Mouse (Mus musculus) gastrocnemius, adult 2 months (tissue): ENCODE data around the gene Rnaset2a. TPM values are rescaled to one million over a fixed set of nuclear protein-coding genes. Genes with fewer than 3 reads are reported as not detected.
"Not testable (repeated sequence)": the region's sequence is repeated elsewhere in the genome, so short reads cannot be mapped to it uniquely, and the experiment has no call there.

Source experiments
- DNase-seq: peaks from one replicate; pipeline ENCODE4 v3.0.0; 2022
- H3K27ac ChIP-seq: fragments of 200-600 bp; 2 replicates; pipeline ENCODE4 v1.8.1; 2022; ENCODE audit warnings: mild to moderate bottlenecking
- H3K4me3 ChIP-seq: fragments of 200-600 bp; 2 replicates; pipeline ENCODE4 v1.8.1; 2022; ENCODE audit warnings: mild to moderate bottlenecking, moderate library complexity
- intact Hi-C: fragments of 180-260 bp; cut with DNase I; formaldehyde crosslinking; loops from one replicate; pipeline ENCODE4 v1.15.1; 2025
- total RNA-seq, 2 experiments: library from RNA; stranded (reverse); gene quantifications; 2 replicates each; pipeline ENCODE4 v1.2.3; 2021

The Rnaset2a gene
- total RNA-seq, 2 experiments from 2014 or later, result 14.1 to 16.9 TPM

DNA sequence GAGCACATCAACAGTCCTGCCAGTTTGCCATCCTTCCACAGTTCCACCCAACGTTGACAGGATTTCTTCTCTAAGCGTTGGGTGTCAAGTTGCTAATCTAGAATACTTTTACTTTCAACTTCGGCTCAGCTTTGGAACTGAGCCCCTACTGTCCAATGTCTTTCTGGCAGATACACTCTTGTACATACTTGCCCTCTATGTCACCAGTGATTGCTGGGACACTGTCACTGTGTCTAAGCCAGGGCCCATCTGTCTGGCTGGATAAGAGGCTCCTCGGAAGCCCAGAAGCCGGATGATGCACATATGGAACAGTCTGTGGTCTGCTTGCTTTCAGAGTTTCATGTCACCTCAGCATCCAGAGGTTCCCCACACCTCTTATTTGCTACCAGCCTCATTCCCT lies 51.7 kb downstream of the Rnaset2a start:
- H3K27ac ChIP-seq, intact Hi-C loops, H3K4me3 ChIP-seq, DNase-seq: not testable (repeated sequence)

DNA sequence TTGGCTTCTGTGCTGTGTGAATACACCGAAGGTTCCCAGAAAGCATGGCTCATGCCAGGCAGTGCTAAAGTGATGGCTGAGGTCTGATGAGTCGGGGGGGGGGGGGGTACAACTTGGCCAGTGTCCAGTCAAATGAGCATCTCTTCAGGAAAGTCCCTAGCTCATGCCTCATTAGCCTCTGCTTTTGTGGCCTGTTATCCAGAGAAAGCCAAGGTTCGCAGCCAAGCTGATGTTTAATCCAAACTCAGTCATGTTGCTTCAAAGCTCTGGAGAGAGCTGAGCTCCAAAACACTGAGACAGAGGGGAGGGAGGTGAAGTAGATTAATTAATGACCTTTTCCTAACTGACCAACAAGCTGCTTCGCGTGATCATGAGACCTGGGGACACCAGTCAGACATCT lies 52.2 kb downstream of the Rnaset2a start:
- H3K27ac ChIP-seq, DNase-seq, H3K4me3 ChIP-seq, intact Hi-C loops: not testable (repeated sequence)

DNA sequence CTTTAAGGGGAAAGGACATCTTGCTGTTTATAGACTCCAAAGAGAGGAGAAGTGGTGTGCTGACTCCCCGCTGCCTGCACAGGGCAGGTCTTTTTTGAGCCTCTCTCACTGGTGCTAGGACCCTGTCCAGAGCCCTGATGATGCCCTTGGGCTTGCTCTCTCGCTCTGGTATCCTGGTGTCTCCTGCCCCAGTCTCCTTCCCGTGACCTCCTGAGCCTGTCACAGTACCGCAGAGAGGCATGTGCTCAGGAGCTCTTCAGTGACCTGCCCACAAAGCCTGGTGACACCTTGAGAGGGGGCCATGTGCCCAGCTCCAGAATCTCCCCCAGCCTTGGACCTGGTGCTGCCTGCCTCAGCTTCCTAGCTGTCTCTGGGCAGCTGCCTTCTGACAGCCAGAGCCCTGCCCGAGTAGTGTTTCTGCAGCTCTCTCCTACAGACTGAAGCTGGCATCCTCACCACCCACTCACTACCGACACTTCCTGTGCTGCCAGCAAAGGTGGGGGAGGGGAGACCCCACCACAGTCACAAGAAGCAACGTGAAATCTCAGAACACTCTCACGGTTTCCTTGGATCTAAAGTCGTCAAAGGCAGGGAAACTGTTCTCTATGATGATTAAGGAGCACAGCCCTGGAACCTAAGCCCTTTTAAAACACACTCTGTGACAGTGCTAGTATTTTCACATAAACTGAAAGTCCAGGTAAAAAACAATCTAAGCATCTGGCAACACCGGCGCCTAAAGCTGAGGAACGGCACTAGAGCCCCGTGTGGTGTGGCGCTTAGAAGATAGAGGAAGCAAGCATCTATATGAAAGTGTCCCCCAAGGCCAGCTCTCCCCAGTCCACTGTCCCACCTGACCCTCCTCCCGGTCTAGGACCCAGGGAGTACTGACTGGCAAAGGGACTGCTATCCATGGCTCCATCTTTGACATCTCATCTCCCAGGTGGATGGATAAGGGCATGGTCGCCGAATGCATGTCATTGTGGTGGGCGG lies 55.1 kb downstream of the Rnaset2a start:
- DNase-seq, H3K27ac ChIP-seq, intact Hi-C loops, H3K4me3 ChIP-seq: not testable (repeated sequence)

DNA sequence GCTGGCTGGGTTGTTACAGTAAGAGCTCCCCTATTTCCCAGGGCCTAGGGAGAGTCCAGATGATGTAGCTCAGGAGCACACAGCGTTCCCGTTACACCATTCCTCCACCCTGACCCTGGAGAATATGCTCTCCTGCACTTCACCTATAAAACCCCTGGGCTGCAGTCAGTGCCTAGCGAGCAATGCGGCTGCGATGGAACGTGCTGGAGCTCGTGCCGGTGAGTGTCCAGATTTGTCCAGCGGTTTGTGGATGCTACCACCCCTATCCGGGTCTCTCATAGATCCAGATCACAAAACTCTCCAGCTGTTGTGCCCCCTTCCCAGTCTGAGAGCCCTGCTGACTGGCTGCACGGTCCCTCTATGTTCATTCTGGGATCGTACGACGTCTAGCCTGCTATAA lies 56.6 kb downstream of the Rnaset2a start:
- H3K4me3 ChIP-seq, intact Hi-C loops, H3K27ac ChIP-seq, DNase-seq: not testable (repeated sequence)

DNA sequence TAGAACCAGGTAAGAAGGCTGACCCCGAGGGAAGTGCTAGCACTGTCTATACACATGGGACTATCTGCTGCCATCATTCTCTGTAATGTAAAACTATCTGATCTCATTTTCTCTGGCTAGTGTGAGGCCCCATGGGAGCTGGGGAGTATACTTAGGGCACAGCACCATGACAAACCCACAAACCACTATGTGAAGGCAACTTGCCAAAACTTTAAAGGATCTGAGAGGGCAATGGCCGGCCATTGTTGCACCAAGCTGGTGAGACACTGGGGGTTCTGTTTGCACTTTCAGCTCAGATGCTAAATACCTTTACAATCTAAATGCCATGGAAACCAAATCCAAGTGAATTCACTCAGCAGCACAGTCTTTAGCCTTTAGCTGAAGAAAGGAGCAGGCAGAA lies 78.0 kb downstream of the Rnaset2a start:
- H3K27ac ChIP-seq, intact Hi-C loops, H3K4me3 ChIP-seq, DNase-seq: not testable (repeated sequence)

Other genes starting within 250 kb of the Rnaset2a start
- 1 to 10 TPM; 2.3 to 2.4 TPM for gene Tagap, start 222.1 kb downstream of the Rnaset2a start, total RNA-seq
- 10 to 100 TPM; 22.1 to 23.7 TPM for gene Rsph3a, start 202.5 kb downstream of the Rnaset2a start, total RNA-seq
- under 1 TPM in 1 of 2 experiments, not detected in 1; 0.38 TPM for gene Gm49673, start 309 bp downstream of the Rnaset2a start, total RNA-seq
- 10 to 100 TPM; 17.3 to 22.9 TPM for gene Fgfr1op, start 17.4 kb upstream of the Rnaset2a start, total RNA-seq
- gene Ccr6, start 87.9 kb upstream of the Rnaset2a start, total RNA-seq, result not detected
- 100 to 1,000 TPM; 440 to 533 TPM for gene Mpc1, start 134.8 kb upstream of the Rnaset2a start, total RNA-seq
- 1 to 10 TPM; 4.9 to 9.6 TPM for gene Sft2d1, start 163.0 kb upstream of the Rnaset2a start, total RNA-seq
- under 1 TPM; 0.08 TPM for gene Prr18, start 189.4 kb upstream of the Rnaset2a start, total RNA-seq
- not detected for gene T2, start 207.9 kb upstream of the Rnaset2a start, total RNA-seq